Mouse (Mus musculus) large intestine, adult 2 months (tissue): Measurements from ENCODE around the gene Krt86. TPM values are rescaled to one million over a fixed set of nuclear protein-coding genes. Genes with fewer than 3 reads are reported as not detected.

Source experiments
- DNase-seq: peaks from one replicate; pipeline ENCODE4 v3.0.0-alpha.2; 2012; ENCODE audit warnings: low read depth, low spot score
- WGBS: fragments of 180-500 bp; shearing (Covaris S2); methylation state at CpG from one replicate; pipeline ENCODE4 v1.1.7; 2018; 5-methylcytosine and 5-hydroxymethylcytosine counted together
- polyA plus RNA-seq: library from polyadenylated mRNA; depleted of rRNA; stranded (reverse); fragments of >200 nt; gene quantifications from 2 replicates; pipeline ENCODE4 v1.2.3, GENCODE M21; 2012; rRNA removed

Gene Krt86
- polyA plus RNA-seq, result 0.09 TPM in 1 of 2 replicates, not detected in the other

- DNase-seq, result no peak
- 11% methylated on average over 10 of the region's 10 CpGs for WGBS
These were observed at the start of gene Krt86 for GRCm38 (mm10) chr15:101472952-101473528. Gene Krt86 (plus strand): TSS chr15:101473478.

GRCm38 (mm10) chr15:101424914-101425313 is 48.4 kb upstream of the Krt86 start:
- DNase-seq, result no peak
- WGBS, result 24% methylated on average over 5 of the region's 5 CpGs

GRCm38 (mm10) chr15:101436611-101437010 is 36.7 kb upstream of the Krt86 start:
- no peak for DNase-seq

GRCm38 (mm10) chr15:101438555-101438954 is 34.7 kb upstream of the Krt86 start, which contains the start of gene Krt87:
Gene Krt87 (minus strand): TSS chr15:101438804.
- DNase-seq, result no peak
- 5% methylated on average over 34 of the region's 34 CpGs for WGBS

More at GRCm38 (mm10) chr15:101436611-101437010, 36.7 kb upstream of the Krt86 start:
- WGBS, result 45% methylated on average over 7 of the region's 7 CpGs

- no peak for DNase-seq
- 78% methylated on average over 4 of the region's 4 CpGs for WGBS
These were observed 32.4 kb upstream of the Krt86 start for GRCm38 (mm10) chr15:101440837-101441236.

GRCm38 (mm10) chr15:101446572-101446971 is 26.7 kb upstream of the Krt86 start:
- DNase-seq, result no peak
- WGBS, result 34% methylated on average over 11 of the region's 11 CpGs

- DNase-seq, result no peak
- whole genome bisulfite sequencing, result 81% methylated on average over 2 of the region's 2 CpGs
These were observed 25.8 kb upstream of the Krt86 start, which contains the start of gene Krt88 for GRCm38 (mm10) chr15:101447444-101447843. Gene Krt88 (plus strand): TSS chr15:101447744.

- peak; percentile 54 for DNase-seq
- 8% methylated on average over 13 of the region's 13 CpGs for WGBS
These were observed 20.1 kb upstream of the Krt86 start for GRCm38 (mm10) chr15:101453093-101453736.

- 39% methylated on average over 8 of the region's 8 CpGs for whole genome bisulfite sequencing
- DNase-seq, result no peak
These were observed 18.5 kb upstream of the Krt86 start for GRCm38 (mm10) chr15:101454774-101455173.

GRCm38 (mm10) chr15:101455292-101455691 is 18.0 kb upstream of the Krt86 start:
- DNase-seq, result no peak
- 72% methylated on average over 2 of the region's 2 CpGs for WGBS

GRCm38 (mm10) chr15:101455891-101456290 is 17.4 kb upstream of the Krt86 start:
- WGBS, result 94% methylated on average over 6 of the region's 6 CpGs
- DNase-seq, result no peak

- no peak for DNase-seq
- 53% methylated on average over 16 of the region's 16 CpGs for WGBS
These were observed 14.8 kb upstream of the Krt86 start for GRCm38 (mm10) chr15:101458361-101458930.

- 76% methylated on average over 14 of the region's 14 CpGs for WGBS
- no peak for DNase-seq
These were observed 14.0 kb upstream of the Krt86 start for GRCm38 (mm10) chr15:101459283-101459682.

GRCm38 (mm10) chr15:101463651-101464050 is 9.6 kb upstream of the Krt86 start, which contains the start of gene Krt81:
Gene Krt81 (minus strand): TSS chr15:101463751.
- no peak for DNase-seq
- 51% methylated on average over 13 of the region's 13 CpGs for WGBS

- DNase-seq, result no peak
- 59% methylated on average over 4 of the region's 4 CpGs for WGBS
These were observed 4.2 kb upstream of the Krt86 start for GRCm38 (mm10) chr15:101469093-101469492.

- DNase-seq, result peak; percentile 16
- 3% methylated on average over 31 of the region's 31 CpGs for WGBS
These were observed 5.9 kb downstream of the Krt86 start for GRCm38 (mm10) chr15:101479007-101479665.

GRCm38 (mm10) chr15:101479666-101480060 is 6.4 kb downstream of the Krt86 start:
- WGBS, result 25% methylated on average over 11 of the region's 11 CpGs
- no peak for DNase-seq

- 58% methylated on average over 4 of the region's 4 CpGs for WGBS
- DNase-seq, result no peak
These were observed 8.8 kb downstream of the Krt86 start for GRCm38 (mm10) chr15:101482056-101482455.

- WGBS, result 100% methylated on average over 1 of the region's 1 CpGs
These were observed 10.4 kb downstream of the Krt86 start for GRCm38 (mm10) chr15:101483646-101484045.

GRCm38 (mm10) chr15:101484939-101485338 is 11.7 kb downstream of the Krt86 start:
- WGBS, result 83% methylated on average over 1 of the region's 1 CpGs
- no peak for DNase-seq

More at GRCm38 (mm10) chr15:101483646-101484045, 10.4 kb downstream of the Krt86 start:
- DNase-seq, result no peak
